Mouse (Mus musculus) lung, adult 2 months (tissue): ENCODE measurements around the gene Paxbp1.

ENCODE experiments used
- CTCF ChIP-seq: fragments of 200-500 bp; IDR thresholded peaks from 2 replicates; pipeline ENCODE4 v1.5.1; 2011; ENCODE audit warnings: mild to moderate bottlenecking, low read length, control low read depth; ENCODE audit not compliant: insufficient read depth
- POLR2A ChIP-seq: fragments of 200-500 bp; IDR thresholded peaks from 2 replicates; pipeline ENCODE4 v1.6.1; 2011; ENCODE audit warnings: low read depth, mild to moderate bottlenecking, control low read depth, low read length, borderline replicate concordance; ENCODE audit errors: extremely low read depth

DNA sequence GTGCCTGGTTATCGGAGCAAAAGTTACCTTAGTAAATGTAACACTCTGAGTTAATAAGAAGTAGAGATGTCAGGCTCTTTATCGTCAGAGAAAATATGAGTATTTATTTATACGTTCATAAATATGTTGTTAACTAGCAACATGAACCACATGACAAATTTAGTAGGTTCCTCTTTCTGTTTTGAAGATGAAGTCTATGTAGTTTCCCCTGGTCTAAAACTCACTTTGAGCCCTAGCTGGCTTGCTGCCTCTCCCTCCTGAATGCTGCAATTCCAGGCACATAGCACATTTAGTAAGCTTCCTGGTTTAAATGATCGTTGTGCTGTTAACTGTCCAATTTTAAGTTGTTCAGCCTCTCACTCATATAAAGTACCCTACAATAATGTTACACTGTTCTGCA lies 13.6 kb downstream of the Paxbp1 start:
- TF ChIP-seq CTCF (no peak), POLR2A (no peak)
